Mouse (Mus musculus) liver, postnatal 0 days (tissue): Measurements from ENCODE around the gene Olfr523.

Source experiments
- CTCF ChIP-seq: sonication (generic); IDR thresholded peaks from 2 replicates; pipeline ENCODE4 v1.5.1; 2016; ENCODE audit warnings: antibody characterized with exemption, low read depth
- EP300 ChIP-seq: IDR thresholded peaks from 2 replicates; pipeline ENCODE4 v1.6.1; 2016; ENCODE audit warnings: antibody characterized with exemption, low read depth, mild to moderate bottlenecking

DNA sequence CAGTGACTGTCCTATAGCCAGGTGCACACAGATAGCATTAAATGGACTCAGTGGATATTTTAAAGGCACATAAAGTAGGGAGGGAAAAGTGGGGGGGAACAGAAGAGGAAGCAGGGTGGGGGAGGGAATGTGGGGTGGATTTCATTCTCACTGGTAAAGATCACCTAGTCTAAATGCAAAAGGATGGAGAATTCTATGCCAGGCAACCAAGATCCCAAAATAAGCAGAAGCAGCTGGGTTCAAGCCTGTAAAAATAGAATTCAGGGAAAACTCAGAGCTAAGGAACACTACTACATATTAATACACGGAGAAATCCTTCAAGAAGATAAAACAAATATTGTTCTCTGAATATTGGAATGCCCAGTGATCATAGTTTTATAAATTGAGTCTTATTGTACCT, 5.1 kb upstream of the Olfr523 start:
- TF ChIP-seq EP300 (no peak), CTCF (no peak)
